Mouse (Mus musculus) heart, embryonic 16.5 days (tissue): ENCODE measurements at regions not wholly inside any gene's neighbourhood (a gene's known extent, or its start where the extent isn't known, plus 50 kb on each side); places are given as distances from the start of the nearest gene placed in this dataset.

ENCODE experiments used
- ATAC-seq: fragments of 200-750 bp; cut with Nextera tagmentation; replicated peaks from 2 replicates; pipeline ENCODE4 v1.8.0; 2017; ENCODE audit warnings: moderate number of reproducible peaks; ENCODE audit not compliant: insufficient read depth, low FRiP score; ENCODE audit errors: extremely low read depth
- H3K27ac ChIP-seq: fragments of 300-500 bp; sonication (generic); 2 replicates; pipeline ENCODE4 v1.5.1; 2014; ENCODE audit warnings: mild to moderate bottlenecking, low read length, control low read depth, moderate library complexity
- H3K27me3 ChIP-seq: fragments of 300-500 bp; sonication (generic); 2 replicates; pipeline ENCODE4 v1.6.1; 2014; ENCODE audit warnings: low read length, mixed read lengths; ENCODE audit not compliant: control insufficient read depth, insufficient read depth
- H3K36me3 ChIP-seq: fragments of 300-500 bp; sonication (generic); 2 replicates; pipeline ENCODE4 v1.6.1; 2014; ENCODE audit not compliant: control insufficient read depth, insufficient read depth
- H3K4me1 ChIP-seq: fragments of 300-500 bp; sonication (generic); 2 replicates; pipeline ENCODE4 v1.6.1; 2014; ENCODE audit warnings: low read length, mixed read lengths; ENCODE audit not compliant: control insufficient read depth, insufficient read depth
- H3K4me2 ChIP-seq: fragments of 300-500 bp; sonication (generic); 2 replicates; pipeline ENCODE4 v1.6.1; 2014; ENCODE audit warnings: low read depth, mild to moderate bottlenecking, control low read depth, low read length
- H3K4me3 ChIP-seq: fragments of 300-500 bp; sonication (generic); 2 replicates; pipeline ENCODE4 v1.5.1; 2014; ENCODE audit warnings: mild to moderate bottlenecking, control low read depth, low read length
- H3K9ac ChIP-seq: fragments of 300-500 bp; sonication (generic); 2 replicates; pipeline ENCODE4 v1.6.1; 2014; ENCODE audit warnings: low read length, control low read depth
- H3K9me3 ChIP-seq: fragments of 300-500 bp; sonication (generic); replicated peaks from 2 replicates; pipeline ENCODE4 v1.6.1; 2016; ENCODE audit warnings: low read length; ENCODE audit not compliant: control insufficient read depth
- WGBS: fragments of 180-500 bp; shearing (Covaris S2); extraction: QIAGEN DNeasy Blood & Tissue Kit; methylation state at CpG from one replicate; pipeline ENCODE4 v1.1.7; 2014; 5-methylcytosine and 5-hydroxymethylcytosine counted together

- Histone ChIP-seq H3K9me3 (no peaks in the 10 kb centered on the region), H3K27me3 (no peaks in the 10 kb centered on the region), H3K36me3 (no peaks in the 10 kb centered on the region), H3K9ac (no peak overlapping the region), H3K4me1 (no peaks in the 10 kb centered on the region), H3K4me3 (no peak overlapping the region), H3K4me2 (no peak overlapping the region), H3K27ac (no peak overlapping the region)
- ATAC-seq = no peak
Measured at GRCm38 (mm10) chr8:7430482-7430881, 1230.6 kb downstream of the Efnb2 start.

DNA sequence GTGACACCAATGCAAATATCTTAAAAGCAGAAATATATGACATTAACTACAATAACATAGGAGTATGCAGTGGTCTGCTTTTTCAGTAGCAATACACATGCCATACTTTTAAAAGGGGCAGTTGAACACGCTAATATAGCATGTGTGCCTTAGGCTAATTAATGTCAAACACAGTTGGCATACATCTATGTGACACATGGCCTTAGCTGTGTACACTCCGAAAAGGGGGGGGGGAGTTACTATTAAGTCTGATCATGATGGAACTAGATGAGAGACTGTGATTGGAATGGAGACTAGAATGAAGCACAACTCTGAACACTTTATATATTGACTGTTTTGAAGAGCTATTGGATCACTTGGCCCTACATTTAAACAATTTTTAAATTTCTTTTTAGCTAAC is 1262.9 kb downstream of the Efnb2 start:
- H3K36me3 ChIP-seq = no peaks in the 10 kb centered on the region
- no peak overlapping the region for H3K9ac ChIP-seq
- no peak overlapping the region for H3K4me2 ChIP-seq
- 86% methylated on average over 2 of the region's 2 CpGs for WGBS
- H3K27ac ChIP-seq = no peak overlapping the region
- H3K4me1 ChIP-seq = no peaks in the 10 kb centered on the region
- no peak overlapping the region for H3K4me3 ChIP-seq
- H3K27me3 ChIP-seq = no peaks in the 10 kb centered on the region
- no peak for ATAC-seq
- no peaks in the 10 kb centered on the region for H3K9me3 ChIP-seq

DNA sequence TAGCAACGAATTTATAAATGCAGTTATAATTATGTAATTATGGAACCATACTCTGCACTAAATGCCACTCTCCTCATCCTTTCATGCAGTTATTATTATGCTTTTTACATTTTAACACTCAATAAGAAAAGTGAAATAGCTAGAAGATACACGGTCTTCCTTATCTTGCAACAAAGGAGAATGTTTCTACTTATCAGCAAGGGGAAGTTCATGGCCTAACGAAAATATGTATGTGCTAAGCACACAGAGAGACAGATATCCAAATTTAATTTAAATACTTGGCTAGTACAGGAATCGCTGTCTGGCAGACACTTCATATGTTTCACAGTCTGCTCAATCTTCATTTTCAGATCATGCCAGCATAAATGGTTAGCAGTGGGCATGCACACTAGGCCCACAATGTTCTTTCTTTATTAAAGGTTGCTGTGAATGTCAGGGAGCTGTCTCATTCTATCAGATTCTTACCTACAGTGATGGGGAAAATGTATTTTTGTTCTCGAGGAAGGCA is 1263.6 kb downstream of the Efnb2 start:
- Histone ChIP-seq H3K9ac (no peak overlapping the region), H3K4me1 (no peaks in the 10 kb centered on the region), H3K4me3 (no peak overlapping the region), H3K36me3 (no peaks in the 10 kb centered on the region), H3K27me3 (no peaks in the 10 kb centered on the region), H3K27ac (no peak overlapping the region), H3K9me3 (no peaks in the 10 kb centered on the region), H3K4me2 (no peak overlapping the region)
- ATAC-seq = no peak
- 39% methylated on average over 5 of the region's 5 CpGs for WGBS
